Mouse (Mus musculus) erythroblast, embryonic 14.5 days (primary cell): ENCODE results near the gene Glmn.

ENCODE experiments used
- GATA1 ChIP-seq: IDR thresholded peaks from 2 replicates; pipeline ENCODE4 v1.6.1; 2012; ENCODE audit warnings: low read length, inconsistent platforms, mixed read lengths
- TAL1 ChIP-seq: IDR thresholded peaks from 3 replicates; pipeline ENCODE4 v1.6.1; 2012; ENCODE audit warnings: low read length, inconsistent platforms, mixed read lengths

GRCm38 (mm10) chr5:107534581-107534980 lies 63.1 kb downstream of the Glmn start, which contains the start of gene 1700028K03Rik:
- TF ChIP-seq TAL1 (no peak), GATA1 (no peak)
